Mouse (Mus musculus) cortical plate, adult 2 months (tissue): ENCODE data around the gene Cfap161. TPM values are rescaled to one million over a fixed set of nuclear protein-coding genes. Genes with fewer than 3 reads are reported as not detected.

Source experiments
- H3K27ac ChIP-seq: fragments of 200-500 bp; 2 replicates; pipeline ENCODE4 v1.5.1; 2012; ENCODE audit warnings: low read length, control low read depth, inconsistent platforms; ENCODE audit not compliant: insufficient read depth
- H3K4me1 ChIP-seq: fragments of 200-500 bp; 2 replicates; pipeline ENCODE4 v1.6.1; 2011; ENCODE audit warnings: low read length; ENCODE audit not compliant: control insufficient read depth, insufficient read depth
- H3K4me3 ChIP-seq: fragments of 200-500 bp; 2 replicates; pipeline ENCODE4 v1.5.1; 2011; ENCODE audit warnings: mild to moderate bottlenecking, low read length, control low read depth; ENCODE audit not compliant: insufficient read depth
- CTCF ChIP-seq: fragments of 200-500 bp; IDR thresholded peaks from 2 replicates; pipeline ENCODE4 v1.5.1; 2011; ENCODE audit warnings: mild to moderate bottlenecking, control low read depth, low read length; ENCODE audit not compliant: insufficient read depth; ENCODE audit errors: extremely low read depth
- POLR2A ChIP-seq: fragments of 200-500 bp; IDR thresholded peaks from 2 replicates; pipeline ENCODE4 v1.6.1; 2011; ENCODE audit warnings: mild to moderate bottlenecking, low read length, control low read depth; ENCODE audit not compliant: insufficient read depth; ENCODE audit errors: extremely low read depth
- polyA plus RNA-seq: library from polyadenylated mRNA; depleted of rRNA; stranded (reverse); fragments of >200 nt; gene quantifications from 2 replicates; pipeline ENCODE4 v1.2.3, GENCODE M21; 2012

Gene Cfap161
- polyA plus RNA-seq, 1 experiment: 0.88 TPM

DNA sequence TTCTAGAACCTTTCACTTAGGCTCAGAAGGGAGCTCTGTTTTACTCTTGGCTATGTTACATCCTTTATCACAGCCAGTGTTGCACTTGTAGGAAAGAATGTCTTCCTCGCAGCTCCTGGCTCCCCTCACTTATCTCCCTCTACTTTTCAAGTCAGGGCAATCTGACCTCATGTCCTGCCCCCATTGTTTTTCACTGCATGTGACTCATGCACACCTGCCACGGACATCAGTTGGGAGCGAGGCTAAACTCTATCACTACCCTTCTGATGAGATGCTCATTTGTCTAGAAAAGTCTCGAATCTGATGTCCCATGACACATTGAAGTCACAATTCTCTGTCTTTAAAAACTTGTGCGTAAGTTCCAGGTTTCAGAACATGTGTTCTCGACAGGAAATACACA, 12.3 kb upstream of the Cfap161 start:
- Histone ChIP-seq H3K27ac (no peak overlapping the region), H3K4me3 (no peak overlapping the region), H3K4me1 (peaks cover 9% of the 10 kb centered on the region)
- TF ChIP-seq POLR2A (no peak), CTCF (no peak)

GRCm38 (mm10) chr7:83803777-83804176, 9.1 kb upstream of the Cfap161 start:
- Histone ChIP-seq H3K4me3 (no peak overlapping the region), H3K4me1 (peaks cover 6% of the 10 kb centered on the region), H3K27ac (no peak overlapping the region)
- no peak for TF ChIP-seq CTCF
- no peak for TF ChIP-seq POLR2A

GRCm38 (mm10) chr7:83802509-83802908, 7.8 kb upstream of the Cfap161 start:
- Histone ChIP-seq H3K4me3 (no peak overlapping the region), H3K27ac (no peak overlapping the region), H3K4me1 (peaks cover 5% of the 10 kb centered on the region)
- no peak for TF ChIP-seq POLR2A
- peak; percentile 61 for TF ChIP-seq CTCF

GRCm38 (mm10) chr7:83802007-83802406, 7.3 kb upstream of the Cfap161 start:
- Histone ChIP-seq H3K4me1 (peaks cover 5% of the 10 kb centered on the region), H3K27ac (no peak overlapping the region), H3K4me3 (no peak overlapping the region)
- TF ChIP-seq POLR2A (no peak), CTCF (no peak)

DNA sequence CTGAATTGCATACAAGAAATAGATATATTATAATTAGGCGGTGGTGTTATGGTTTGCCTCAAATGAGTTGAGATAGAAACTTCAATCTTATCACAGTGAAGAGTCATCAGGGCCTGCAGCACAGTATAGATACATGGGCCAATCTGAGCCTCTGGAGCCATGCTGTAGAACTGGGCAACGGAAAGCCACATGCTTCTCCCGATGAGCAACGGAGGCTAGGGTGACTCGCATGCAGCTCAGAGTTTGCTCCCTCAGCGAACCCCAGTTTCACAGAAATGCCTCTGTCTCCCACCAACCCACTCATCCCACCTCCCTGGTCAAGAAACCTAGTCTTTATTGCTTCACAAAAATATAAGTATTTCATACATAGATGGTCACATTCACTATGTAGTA, 6.8 kb upstream of the Cfap161 start:
- no peak overlapping the region for H3K27ac ChIP-seq
- peaks cover 5% of the 10 kb centered on the region for H3K4me1 ChIP-seq
- no peak overlapping the region for H3K4me3 ChIP-seq
- no peak for TF ChIP-seq POLR2A
- TF ChIP-seq CTCF: no peak

GRCm38 (mm10) chr7:83800561-83801482, 6.1 kb upstream of the Cfap161 start:
- TF ChIP-seq POLR2A (no peak), CTCF (no peak)
- no peak overlapping the region for H3K4me3 ChIP-seq
- no peak overlapping the region for H3K27ac ChIP-seq

DNA sequence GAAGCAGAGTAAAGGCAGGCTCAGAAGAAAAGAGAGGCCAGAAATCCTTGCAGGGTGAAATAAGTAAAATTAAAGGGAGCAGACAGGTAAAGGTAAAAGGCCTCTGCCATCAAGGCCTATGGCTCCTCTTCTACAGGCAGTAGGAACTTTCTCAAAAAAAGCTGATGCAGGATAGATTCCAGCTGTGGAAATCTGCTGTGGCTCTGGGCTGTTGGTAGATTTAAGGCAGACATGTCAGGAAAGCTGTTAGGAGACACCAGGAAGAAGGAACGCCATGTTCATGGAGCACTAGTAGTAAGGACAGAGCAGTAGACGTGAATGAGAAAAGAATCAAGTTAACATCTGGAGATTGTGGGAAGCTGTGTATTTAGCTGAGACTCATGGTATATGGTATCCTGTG, 5.4 kb upstream of the Cfap161 start:
- no peak overlapping the region for H3K4me3 ChIP-seq
- H3K27ac ChIP-seq: no peak overlapping the region
- TF ChIP-seq CTCF (no peak), POLR2A (no peak)
- H3K4me1 ChIP-seq: peaks cover 5% of the 10 kb centered on the region

More at GRCm38 (mm10) chr7:83800561-83801482, 6.1 kb upstream of the Cfap161 start:
- H3K4me1 ChIP-seq: peaks cover 5% of the 10 kb centered on the region

DNA sequence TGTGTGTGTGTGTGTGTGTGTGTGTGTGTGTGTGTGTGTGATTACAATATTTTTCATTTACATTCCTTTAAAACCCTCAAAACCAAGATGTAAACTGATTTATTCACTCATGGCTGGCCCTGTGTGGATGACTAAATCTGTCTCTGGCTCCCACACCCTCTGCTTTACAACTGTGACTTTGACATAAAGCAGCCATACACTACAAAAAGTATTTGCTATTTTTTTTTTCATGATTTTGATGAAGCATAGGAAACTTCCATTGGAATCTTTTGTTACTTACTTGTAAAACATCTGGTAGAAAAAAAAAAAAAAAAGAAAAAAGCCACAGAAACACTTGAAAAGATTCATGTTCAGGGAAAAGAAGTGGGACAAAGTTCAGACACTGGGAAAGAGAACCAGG, 3.3 kb upstream of the Cfap161 start:
- H3K4me3 ChIP-seq: no peak overlapping the region
- peaks cover 5% of the 10 kb centered on the region for H3K4me1 ChIP-seq
- H3K27ac ChIP-seq: no peak overlapping the region
- TF ChIP-seq POLR2A (no peak), CTCF (no peak)

- no peak overlapping the region for H3K4me3 ChIP-seq
- H3K27ac ChIP-seq: no peak overlapping the region
- no peak for TF ChIP-seq POLR2A
- TF ChIP-seq CTCF: no peak
- H3K4me1 ChIP-seq: peaks cover 3% of the 10 kb centered on the region; the same call in 1 of the 2 replicates
Observed at GRCm38 (mm10) chr7:83796177-83796576, 1.5 kb upstream of the Cfap161 start.

- H3K27ac ChIP-seq: no peak overlapping the region
- TF ChIP-seq POLR2A (no peak), CTCF (no peak)
- H3K4me3 ChIP-seq: no peak overlapping the region
- H3K4me1 ChIP-seq: no peaks in the 10 kb centered on the region
Observed at GRCm38 (mm10) chr7:83794006-83794683, 535 bp downstream of the Cfap161 start.
